Mouse (Mus musculus) intestine, embryonic 14.5 days (tissue): ENCODE data around the gene Apoc2. TPM values are rescaled to one million over a fixed set of nuclear protein-coding genes. Genes with fewer than 3 reads are reported as not detected.
A peak's percentile ranks its signal among the peaks of the same experiment; 100 is the strongest.

Experiments
- ATAC-seq: fragments of 200-750 bp; cut with Nextera tagmentation; replicated peaks from 2 replicates; pipeline ENCODE4 v1.8.0; 2017; ENCODE audit warnings: low read depth, moderate number of reproducible peaks, moderate TSS enrichment, moderate library complexity; ENCODE audit not compliant: low FRiP score, low TSS enrichment
- DNase-seq: peaks from one replicate; pipeline ENCODE4 v3.0.0-alpha.2; 2018; ENCODE audit warnings: low spot score
- H3K27ac ChIP-seq: fragments of 300-500 bp; sonication (generic); 2 replicates; pipeline ENCODE4 v1.5.1; 2014; ENCODE audit warnings: low read depth, mild to moderate bottlenecking, control low read depth
- H3K27me3 ChIP-seq: fragments of 300-500 bp; sonication (generic); replicated peaks from 2 replicates; pipeline ENCODE4 v1.6.1; 2014; ENCODE audit warnings: low read length, control low read depth; ENCODE audit not compliant: control insufficient read depth, insufficient read depth
- H3K36me3 ChIP-seq: fragments of 300-500 bp; sonication (generic); 2 replicates; pipeline ENCODE4 v1.6.1; 2014; ENCODE audit warnings: low read length, control low read depth; ENCODE audit not compliant: control insufficient read depth, insufficient read depth
- H3K4me1 ChIP-seq: fragments of 300-500 bp; sonication (generic); replicated peaks from 2 replicates; pipeline ENCODE4 v1.6.1; 2014; ENCODE audit warnings: low read length, control low read depth, mixed read lengths; ENCODE audit not compliant: control insufficient read depth, insufficient read depth
- H3K4me2 ChIP-seq: fragments of 300-500 bp; sonication (generic); 2 replicates; pipeline ENCODE4 v1.6.1; 2014; ENCODE audit warnings: low read length
- H3K4me3 ChIP-seq: fragments of 300-500 bp; sonication (generic); 2 replicates; pipeline ENCODE4 v1.5.1; 2014; ENCODE audit warnings: low read depth, low read length, control low read depth, mixed read lengths
- H3K9ac ChIP-seq: fragments of 300-500 bp; sonication (generic); 2 replicates; pipeline ENCODE4 v1.6.1; 2014; ENCODE audit warnings: mild to moderate bottlenecking, low read length
- H3K9me3 ChIP-seq: fragments of 300-500 bp; sonication (generic); 2 replicates; pipeline ENCODE4 v1.6.1; 2016; ENCODE audit warnings: low read length, control low read depth; ENCODE audit not compliant: control insufficient read depth
- WGBS: fragments of 180-500 bp; shearing (Covaris S2); extraction: QIAGEN DNeasy Blood & Tissue Kit; methylation state at CpG from one replicate; pipeline ENCODE4 v1.1.7; 2014; 5-methylcytosine and 5-hydroxymethylcytosine counted together
- polyA plus RNA-seq: library from polyadenylated mRNA; unstranded; fragments of >200 nt; fragmentation: Nextera tagmentation; extraction: Ambion mirVana; gene quantifications from 2 replicates; pipeline ENCODE4 v1.2.1, GENCODE M21; 2014

The Apoc2 gene
- polyA plus RNA-seq, 1 experiment from 2014 or later = 13.7 TPM

DNA sequence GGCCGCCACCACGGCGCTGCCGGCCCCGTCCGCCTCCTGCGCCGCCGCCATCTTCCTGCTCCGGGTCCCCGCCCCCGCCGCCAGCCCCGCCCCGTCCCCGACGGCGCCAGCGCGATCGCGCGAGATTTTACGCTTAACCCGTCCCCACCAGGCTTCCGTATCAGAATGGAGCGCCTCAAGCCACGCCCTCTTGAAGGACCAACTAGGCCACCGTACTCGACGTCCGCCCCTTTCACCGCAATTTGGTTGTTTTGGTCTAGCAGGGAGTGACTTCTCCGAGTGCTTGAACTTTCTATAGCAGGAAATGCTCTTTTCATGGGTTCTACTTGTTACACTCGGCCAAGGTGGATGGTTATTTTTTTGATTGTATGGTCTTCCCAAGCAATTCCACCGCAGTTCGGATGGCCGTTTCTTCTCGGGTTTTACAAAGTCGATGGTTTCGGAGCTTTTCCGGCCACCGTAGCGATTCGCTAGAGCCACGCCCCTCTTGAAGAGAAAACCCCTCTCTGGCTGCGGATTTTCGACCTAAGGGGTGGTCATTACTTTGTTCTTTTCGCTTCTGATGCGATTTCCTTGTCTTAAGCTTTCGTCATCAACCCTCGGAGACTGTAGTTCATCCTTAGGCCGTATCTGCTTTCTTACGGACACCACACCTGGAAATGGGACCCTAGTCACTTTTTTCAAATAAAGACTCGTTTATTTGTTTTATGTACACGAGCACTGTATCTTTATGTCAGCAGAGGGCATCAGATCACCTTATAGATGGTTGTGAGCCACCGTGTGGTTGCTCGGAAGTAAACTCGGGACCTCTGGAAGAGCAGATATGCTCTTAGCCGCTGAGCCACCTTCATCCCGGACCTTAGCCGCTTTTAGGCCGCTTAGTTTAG lies 12.5 kb downstream of the Apoc2 start, which contains the start of gene Clptm1:
Clptm1 (minus strand) TSS at position 79 of the 887 bp plus-strand sequence.
- peak within 1 kb of the TSS; percentile 91 for H3K9ac ChIP-seq
- WGBS = under 1% methylated on average over 55 of the region's 63 CpGs
- ATAC-seq = peak; percentile 91

DNA sequence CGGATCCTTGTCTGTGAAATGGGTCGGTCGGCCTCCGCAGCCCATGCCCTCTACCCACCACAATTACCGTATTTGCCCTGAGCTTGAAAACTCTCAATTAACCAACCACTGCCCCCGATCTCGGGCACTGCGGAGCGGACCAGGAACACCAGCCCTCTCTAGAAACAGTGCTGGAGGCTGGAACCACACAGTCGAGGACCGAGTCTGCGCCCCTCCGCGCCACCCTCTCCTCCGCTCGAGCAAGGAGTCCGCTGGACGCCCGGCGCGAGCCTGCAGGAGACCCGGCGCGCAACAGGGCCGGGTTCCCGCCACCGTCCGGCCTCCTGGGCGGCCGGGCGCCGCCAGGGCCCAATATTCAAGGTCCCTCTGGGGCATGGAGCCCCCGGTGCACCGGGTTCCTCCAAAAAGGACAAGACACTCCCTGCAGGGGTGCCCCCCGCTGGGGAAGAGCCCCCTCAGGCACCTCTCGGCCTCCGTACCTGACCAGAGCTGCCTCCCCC lies 13.2 kb downstream of the Apoc2 start:
- WGBS = under 1% methylated on average over 37 of the region's 37 CpGs
- DNase-seq (no peak), ATAC-seq (no peak; the same call in 1 of the 2 replicates)
- Histone ChIP-seq H3K36me3 (peaks cover 19% of the 10 kb centered on the region; the same call in 1 of the 2 replicates), H3K4me1 (peaks cover 13% of the 10 kb centered on the region), H3K9me3 (no peaks in the 10 kb centered on the region), H3K4me3 (peak overlapping the region; percentile 89), H3K9ac (peak overlapping the region; percentile 91), H3K4me2 (peak overlapping the region; percentile 87), H3K27ac (0 out of 2 replicates have a peak overlapping the region, but pooled peaks have one; percentile 44), H3K27me3 (no peaks in the 10 kb centered on the region)

More for the DNA sequence above, 12.5 kb downstream of the Apoc2 start, which contains the start of gene Clptm1:
- DNase-seq = peak; percentile 96
- H3K36me3 ChIP-seq = peaks cover 13% of the 10 kb centered on the region; the same call in 1 of the 2 replicates
- H3K27me3 ChIP-seq = no peaks in the 10 kb centered on the region
- peak within 1 kb of the TSS; percentile 87 for H3K4me2 ChIP-seq
- H3K9me3 ChIP-seq = no peaks in the 10 kb centered on the region
- peak within 1 kb of the TSS; percentile 89 for H3K4me3 ChIP-seq
- peaks cover 13% of the 10 kb centered on the region for H3K4me1 ChIP-seq
- H3K27ac ChIP-seq = peak within 1 kb of the TSS; percentile 92

DNA sequence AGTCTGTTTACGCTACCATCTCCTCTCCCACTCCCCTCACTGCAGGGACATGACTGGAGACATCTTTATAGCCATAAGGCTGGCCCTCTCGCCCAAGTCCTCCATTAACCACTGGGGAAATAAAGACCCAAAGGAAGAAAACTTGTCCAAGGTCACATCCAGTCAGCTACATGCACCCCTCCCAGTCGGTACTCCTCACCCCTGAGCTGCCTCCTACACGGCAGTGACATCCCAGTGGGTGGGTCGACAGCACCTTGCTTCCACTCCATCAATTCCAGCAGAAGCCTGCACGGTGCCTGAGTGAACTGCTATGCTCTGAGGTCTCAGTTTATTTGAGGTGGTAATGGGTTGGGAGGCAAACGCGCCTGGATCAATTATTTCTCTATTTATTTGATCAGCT lies 13.8 kb downstream of the Apoc2 start:
- ATAC-seq (no peak), DNase-seq (no peak)
- Histone ChIP-seq H3K27me3 (no peaks in the 10 kb centered on the region), H3K36me3 (peaks cover 23% of the 10 kb centered on the region), H3K4me2 (peak overlapping the region; percentile 87), H3K27ac (no peak overlapping the region), H3K9ac (peak overlapping the region; percentile 91), H3K9me3 (no peaks in the 10 kb centered on the region), H3K4me1 (peaks cover 13% of the 10 kb centered on the region), H3K4me3 (peak overlapping the region; percentile 89)
- WGBS = 11% methylated on average over 8 of the region's 8 CpGs

DNA sequence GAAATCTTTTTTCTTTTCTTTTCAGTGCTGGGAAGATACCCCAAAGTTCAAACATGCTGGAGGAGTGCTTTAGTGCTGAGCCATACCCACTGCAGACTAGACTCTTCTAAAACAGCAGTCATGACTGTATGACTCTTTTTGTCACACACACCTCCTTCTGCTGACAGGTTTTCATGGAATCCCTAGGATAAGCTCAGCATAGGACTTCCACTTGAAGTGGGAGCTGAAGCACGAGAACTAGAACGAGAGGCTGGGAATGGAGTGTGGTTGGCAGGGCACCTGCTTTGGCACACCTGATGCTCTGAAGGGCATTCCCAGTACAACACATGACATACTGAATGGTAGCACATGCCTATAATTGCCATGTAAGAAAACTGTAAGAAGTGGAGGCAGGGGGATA lies 25.1 kb downstream of the Apoc2 start:
- H3K4me1 ChIP-seq = no peaks in the 10 kb centered on the region
- no peaks in the 10 kb centered on the region for H3K27me3 ChIP-seq
- H3K27ac ChIP-seq = no peak overlapping the region
- no peak overlapping the region for H3K4me3 ChIP-seq
- no peak overlapping the region for H3K4me2 ChIP-seq
- H3K9ac ChIP-seq = no peak overlapping the region
- H3K36me3 ChIP-seq = peaks cover 74% of the 10 kb centered on the region
- no peak for ATAC-seq
- DNase-seq = no peak
- 88% methylated on average over 2 of the region's 2 CpGs for WGBS
- H3K9me3 ChIP-seq = no peaks in the 10 kb centered on the region

DNA sequence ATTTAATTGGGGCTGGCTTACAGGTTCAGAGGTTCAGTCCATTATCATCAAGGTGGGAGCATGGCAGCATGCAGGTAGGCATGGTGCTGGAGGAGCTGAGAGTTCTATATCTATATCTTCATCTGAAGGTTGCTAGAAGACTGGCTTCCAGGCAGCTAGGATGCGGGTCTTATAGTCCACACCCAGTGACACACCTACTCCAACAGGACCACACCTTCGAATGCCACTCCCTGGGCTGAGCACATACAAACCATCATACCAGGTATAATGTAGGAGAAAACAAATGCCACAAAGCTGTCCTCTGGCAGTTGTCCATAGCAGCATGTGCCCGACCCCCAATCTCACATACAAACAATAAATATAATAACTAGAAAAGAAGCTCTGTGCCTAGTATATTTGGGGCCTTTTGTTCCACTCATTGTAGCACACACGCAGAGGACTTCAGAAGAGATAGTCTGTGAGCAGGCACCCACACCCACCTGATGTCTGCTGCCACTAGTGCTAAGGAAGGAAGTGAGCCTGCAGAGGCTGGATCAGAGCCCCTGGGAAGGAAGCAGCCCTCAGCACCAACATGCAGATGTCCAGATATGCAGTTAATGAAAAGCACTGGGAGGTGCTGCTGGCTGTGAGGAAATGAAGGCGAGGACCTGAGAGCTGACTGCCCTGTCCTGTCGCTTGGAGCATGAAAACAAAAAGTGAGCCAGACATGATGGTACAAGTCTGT lies 26.5 kb downstream of the Apoc2 start:
- H3K4me2 ChIP-seq = no peak overlapping the region
- H3K9ac ChIP-seq = no peak overlapping the region
- 87% methylated on average over 6 of the region's 6 CpGs for WGBS
- H3K4me1 ChIP-seq = no peaks in the 10 kb centered on the region
- DNase-seq = no peak
- no peaks in the 10 kb centered on the region for H3K27me3 ChIP-seq
- H3K4me3 ChIP-seq = no peak overlapping the region
- H3K27ac ChIP-seq = no peak overlapping the region
- peaks cover 85% of the 10 kb centered on the region for H3K36me3 ChIP-seq
- ATAC-seq = no peak
- no peaks in the 10 kb centered on the region for H3K9me3 ChIP-seq

DNA sequence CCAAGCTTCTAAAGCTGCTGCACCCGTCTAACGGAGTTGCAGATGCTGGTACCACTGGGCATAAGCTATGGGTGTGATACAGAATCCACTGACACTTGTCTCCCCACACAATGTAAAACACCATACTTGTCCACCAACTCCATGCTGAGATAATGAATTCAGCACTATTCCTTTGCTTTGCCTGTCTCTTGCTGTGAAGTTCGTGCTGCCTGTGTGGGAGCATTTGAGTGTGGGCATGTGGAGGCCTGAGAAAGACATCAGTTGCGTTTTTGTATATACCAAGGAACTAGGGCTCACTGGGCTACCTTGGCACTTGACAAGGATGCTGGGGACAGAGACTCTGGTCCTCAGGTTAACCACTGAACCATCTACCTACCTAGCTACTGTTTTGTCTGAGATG lies 36.5 kb downstream of the Apoc2 start:
- Histone ChIP-seq H3K4me1 (no peaks in the 10 kb centered on the region), H3K4me2 (no peak overlapping the region), H3K27ac (no peak overlapping the region), H3K9ac (no peak overlapping the region), H3K9me3 (no peaks in the 10 kb centered on the region), H3K36me3 (peaks cover 96% of the 10 kb centered on the region), H3K27me3 (no peaks in the 10 kb centered on the region), H3K4me3 (no peak overlapping the region)
- WGBS = 91% methylated on average over 4 of the region's 4 CpGs
- ATAC-seq = no peak
- no peak for DNase-seq

DNA sequence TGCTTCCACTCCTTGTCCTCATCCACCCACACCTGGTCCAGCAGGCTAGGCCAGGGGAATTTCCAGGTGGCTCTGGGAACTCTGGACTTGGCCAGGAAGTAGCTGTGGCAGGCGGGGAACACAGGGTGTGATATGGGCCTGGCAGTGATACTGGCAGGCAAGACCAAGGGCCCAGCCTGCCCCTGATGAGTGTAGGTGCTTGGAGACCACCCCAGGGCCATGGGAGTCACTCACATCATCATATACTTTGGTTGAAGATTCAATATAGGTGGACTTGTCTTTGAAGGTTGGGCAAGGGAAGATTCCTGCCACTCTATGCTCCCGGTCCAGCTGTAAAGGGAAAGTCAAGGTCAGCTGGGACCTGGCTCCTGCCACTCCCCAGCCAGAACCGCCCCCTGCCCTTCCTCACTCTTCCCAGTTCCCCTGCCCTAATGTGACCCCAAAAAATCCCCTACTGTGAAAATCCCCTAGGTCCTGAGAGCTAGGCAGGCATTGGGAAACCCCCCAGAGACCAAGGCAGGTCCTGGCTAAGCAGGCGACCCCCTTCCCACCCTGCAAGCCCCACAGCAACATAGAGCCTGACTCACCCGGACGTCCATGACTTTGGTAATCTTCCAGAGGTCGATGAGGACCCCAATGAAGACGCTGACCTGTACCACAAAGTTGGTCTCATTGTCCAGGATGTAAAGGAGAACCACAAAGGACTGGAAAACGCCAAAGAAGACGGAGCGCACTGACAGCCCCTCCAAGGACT lies 42.5 kb downstream of the Apoc2 start:
- no peaks in the 10 kb centered on the region for H3K9me3 ChIP-seq
- H3K27ac ChIP-seq = no peak overlapping the region
- no peak overlapping the region for H3K9ac ChIP-seq
- H3K36me3 ChIP-seq = peaks cover 84% of the 10 kb centered on the region
- no peaks in the 10 kb centered on the region for H3K4me1 ChIP-seq
- 91% methylated on average over 11 of the region's 11 CpGs for WGBS
- DNase-seq (no peak), ATAC-seq (no peak)
- no peak overlapping the region for H3K4me3 ChIP-seq
- H3K27me3 ChIP-seq = no peaks in the 10 kb centered on the region
- no peak overlapping the region for H3K4me2 ChIP-seq

DNA sequence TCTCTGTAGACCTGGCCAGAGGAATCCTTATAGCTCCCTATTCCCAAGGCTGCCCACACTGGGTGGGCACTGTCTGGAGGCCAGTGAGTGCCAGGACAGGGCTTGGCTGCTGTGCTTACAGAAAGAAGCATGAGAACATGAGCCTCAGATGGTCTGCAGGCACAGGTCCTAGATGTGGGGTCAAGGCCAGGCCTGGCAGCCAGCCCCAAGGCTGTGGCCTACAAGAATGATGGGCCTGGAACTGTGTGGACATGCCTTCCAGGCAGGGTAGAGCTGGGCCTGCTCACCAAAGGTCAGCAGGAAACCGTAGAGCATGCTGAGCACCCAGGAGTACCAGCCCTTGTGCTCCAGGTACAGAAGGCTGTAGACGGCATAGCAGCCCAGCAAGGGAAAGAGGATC lies 43.1 kb downstream of the Apoc2 start:
- Histone ChIP-seq H3K4me3 (no peak overlapping the region), H3K9ac (no peak overlapping the region), H3K27me3 (no peaks in the 10 kb centered on the region), H3K4me2 (no peak overlapping the region), H3K9me3 (no peaks in the 10 kb centered on the region), H3K4me1 (no peaks in the 10 kb centered on the region), H3K36me3 (peaks cover 78% of the 10 kb centered on the region), H3K27ac (no peak overlapping the region)
- no peak for DNase-seq
- no peak for ATAC-seq
- WGBS = 92% methylated on average over 2 of the region's 2 CpGs
